Mouse (Mus musculus) liver, embryonic 14 days (tissue): Measurements from ENCODE around the gene Hspb7. TPM values are rescaled to one million over a fixed set of nuclear protein-coding genes. Genes with fewer than 3 reads are reported as not detected.

Experiments
- polyA plus RNA-seq: library from polyadenylated mRNA; depleted of rRNA; stranded (reverse); fragments of >200 nt; gene quantifications from 2 replicates; pipeline ENCODE4 v1.2.3, GENCODE M21; 2012; rRNA removed

The Hspb7 gene
- 0.05 and 0.17 TPM in 2 replicates for polyA plus RNA-seq

DNA sequence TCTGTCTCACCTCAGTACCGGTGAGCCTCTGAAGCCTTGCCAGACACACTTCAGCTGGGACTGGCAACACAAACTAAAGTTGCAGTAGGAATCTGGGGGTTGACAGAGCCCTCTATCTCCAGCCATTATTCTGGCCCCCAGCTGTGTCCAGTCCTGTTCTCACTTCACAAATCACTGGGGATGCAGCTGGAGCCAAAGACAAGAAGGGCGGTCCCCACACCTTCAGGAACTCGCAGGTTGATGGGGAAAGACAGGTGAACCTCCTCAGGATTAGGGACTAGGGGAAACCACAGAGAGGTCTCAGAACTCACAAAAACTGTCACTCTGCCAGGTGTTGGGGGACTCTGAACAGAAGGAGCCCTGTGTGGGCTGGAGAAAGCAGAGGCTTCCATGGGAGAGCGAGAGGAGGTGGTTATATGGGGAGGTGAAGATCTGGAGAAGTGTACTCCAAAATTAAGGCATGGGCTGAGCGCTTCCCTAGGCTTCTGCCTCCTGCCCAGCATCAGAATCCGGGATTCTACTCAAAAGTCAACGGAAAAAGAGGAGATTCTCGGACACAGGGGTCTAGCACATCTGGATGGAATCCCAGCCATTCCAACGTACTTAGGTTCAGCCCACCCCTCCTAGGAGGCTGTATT, at the start of gene Hspb7:
Gene Hspb7 (plus strand): TSS at position 588 of the 638 bp plus-strand sequence.

DNA sequence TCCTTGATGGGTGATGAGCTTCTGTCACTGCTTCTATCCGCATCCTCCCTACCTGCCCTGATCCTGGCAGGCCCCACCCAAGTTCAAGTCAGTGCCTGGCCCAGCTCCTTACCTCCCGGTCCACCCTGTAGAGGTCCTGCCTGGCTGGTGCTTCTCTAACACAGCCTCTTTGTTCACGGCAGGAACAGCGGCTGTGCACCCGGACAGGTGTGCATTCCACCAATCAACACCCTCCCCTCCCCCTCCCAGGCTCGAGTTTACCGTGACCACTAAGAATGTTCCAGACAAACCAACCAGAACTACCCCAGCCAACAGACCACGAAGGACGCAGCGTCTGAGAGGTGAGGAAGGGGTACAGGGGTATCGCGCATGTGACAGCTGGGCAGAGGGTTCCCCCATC, 22.0 kb upstream of the Hspb7 start, which contains the start of gene Clcnka:
Gene Clcnka (minus strand): TSS at position 180 of the 400 bp plus-strand sequence.

DNA sequence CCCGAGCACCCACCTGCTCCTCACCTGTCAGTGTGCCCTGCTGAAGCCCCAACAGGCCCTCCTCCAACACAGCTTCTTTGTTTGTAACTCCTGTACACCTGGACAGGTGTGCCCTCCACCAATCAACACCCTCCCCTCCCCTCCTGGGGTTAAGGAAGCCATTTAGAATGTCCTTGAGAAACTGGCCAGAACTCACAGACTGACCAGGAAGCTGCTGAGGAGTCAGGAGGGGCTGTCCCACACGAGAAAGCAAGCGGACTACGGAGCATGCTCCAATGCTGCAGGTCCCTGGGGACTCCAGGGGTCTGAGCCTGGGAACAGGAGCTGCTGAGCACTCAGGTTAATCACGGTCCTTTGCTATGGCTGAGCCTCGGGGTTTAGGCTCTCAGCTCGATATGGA, 4.7 kb upstream of the Hspb7 start, which contains the start of gene Clcnkb:
Gene Clcnkb (minus strand): TSS at position 91 of the 400 bp plus-strand sequence.

DNA sequence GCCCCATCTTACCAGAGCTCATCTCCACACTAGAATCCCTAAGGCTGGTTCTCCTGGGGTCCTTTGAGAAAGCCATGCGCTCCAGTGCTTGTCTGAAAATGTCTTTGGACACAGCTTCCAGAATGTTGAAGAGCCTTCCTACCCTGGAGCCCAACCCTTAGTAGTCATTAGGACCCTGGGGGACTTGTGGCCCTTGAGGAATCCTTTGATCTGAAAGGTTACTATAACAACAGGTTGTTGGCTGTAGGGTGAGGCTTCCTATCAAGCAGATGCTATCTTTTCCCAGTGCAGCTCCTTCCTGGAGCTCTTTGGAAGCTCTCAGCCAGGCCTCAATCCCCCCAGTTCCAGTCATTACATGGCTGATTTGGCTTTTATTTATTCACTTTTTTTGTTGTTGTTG, 15.4 kb downstream of the Hspb7 start, which contains the start of gene Srarp:
Gene Srarp (minus strand): TSS at position 132 of the 400 bp plus-strand sequence.

DNA sequence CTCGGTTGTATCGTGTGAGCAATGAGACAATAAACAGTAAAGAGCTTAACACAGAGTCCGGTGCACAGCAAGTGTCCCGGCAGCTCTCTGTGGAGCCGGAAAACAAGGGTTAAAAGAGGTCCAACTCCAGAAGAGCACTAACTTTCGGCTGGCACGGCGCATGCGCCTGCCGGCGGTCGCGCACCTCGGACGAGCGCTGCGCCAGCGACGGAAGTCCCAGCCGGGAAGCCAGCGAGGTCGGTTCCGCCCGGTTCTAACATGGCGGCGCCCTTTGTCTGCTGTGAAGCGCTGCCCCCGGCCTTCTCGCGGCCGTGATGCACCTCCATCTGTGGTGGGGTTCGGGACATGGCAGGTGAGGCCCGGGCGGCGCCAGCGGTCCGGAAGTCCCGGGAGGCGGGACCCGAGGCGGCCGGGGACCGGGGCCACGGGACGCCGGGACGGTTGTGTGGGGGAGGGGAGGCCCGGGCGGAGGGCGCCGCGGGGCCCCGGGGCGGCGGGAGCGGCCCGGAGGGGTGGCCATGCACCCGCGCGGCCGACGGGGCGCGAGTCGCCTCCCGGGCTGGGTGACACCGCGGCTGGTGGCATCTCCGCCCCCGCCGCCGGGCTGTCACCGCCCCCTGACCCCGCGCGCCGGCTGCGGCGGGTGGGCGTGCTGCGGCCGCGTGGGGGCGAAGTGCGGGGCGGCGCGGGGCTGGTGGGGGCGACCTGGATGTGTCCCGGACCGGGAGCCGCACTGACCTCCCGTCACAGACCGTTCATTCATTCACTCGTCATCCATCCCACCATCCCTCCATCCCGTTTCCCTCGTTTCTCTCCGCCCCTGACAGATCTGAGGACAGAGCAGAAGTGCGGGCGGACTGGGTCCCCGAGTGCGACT, 24.1 kb downstream of the Hspb7 start, which contains the start of gene Zbtb17:
Gene Zbtb17 (plus strand): TSS at position 204 of the 877 bp plus-strand sequence.

Other genes starting within 250 kb of the Hspb7 start
- gene Rsg1, start 206.8 kb upstream of the Hspb7 start, polyA plus RNA-seq: 0.76 and 0.78 TPM in 2 replicates
- gene Arhgef19, start 181.3 kb upstream of the Hspb7 start, polyA plus RNA-seq: 0.84 and 0.97 TPM in 2 replicates
- 1.3 and 1.5 TPM in 2 replicates for gene Epha2, start 119.5 kb upstream of the Hspb7 start, polyA plus RNA-seq
- 0.02 and 0.07 TPM in 2 replicates for gene Fam131c, start 52.6 kb upstream of the Hspb7 start, polyA plus RNA-seq
- gene Clcnka, start 22.1 kb upstream of the Hspb7 start, polyA plus RNA-seq: 0.01 TPM in 1 of 2 replicates, not detected in the other
- not detected in 2 replicates for gene Clcnkb, start 4.8 kb upstream of the Hspb7 start, polyA plus RNA-seq
- gene Srarp, start 15.3 kb downstream of the Hspb7 start, polyA plus RNA-seq: not detected in 2 replicates
- gene Zbtb17, start 23.9 kb downstream of the Hspb7 start, polyA plus RNA-seq: 8.0 and 8.6 TPM in 2 replicates
- gene Spen, start 117.8 kb downstream of the Hspb7 start, polyA plus RNA-seq: 3.2 and 4.0 TPM in 2 replicates
- gene Fblim1, start 185.3 kb downstream of the Hspb7 start, polyA plus RNA-seq: 1.1 and 1.2 TPM in 2 replicates
- gene Tmem82, start 197.9 kb downstream of the Hspb7 start, polyA plus RNA-seq: 2.1 and 2.4 TPM in 2 replicates
- 0.02 and 0.07 TPM in 2 replicates for gene Slc25a34, start 203.0 kb downstream of the Hspb7 start, polyA plus RNA-seq
- 3.4 and 3.9 TPM in 2 replicates for gene Plekhm2, start 244.1 kb downstream of the Hspb7 start, polyA plus RNA-seq